Mouse (Mus musculus): ENCODE results near the gene Ankib1. TPM values are rescaled to one million over a fixed set of nuclear protein-coding genes. Genes with fewer than 3 reads are reported as not detected.

Ankib1 gene
- polyA plus RNA-seq, 1 experiment: 10.5 TPM

- no peaks in the 10 kb centered on the region for H3K27me3 ChIP-seq (ENCODE audit: control insufficient read depth, insufficient read depth, low read length)
- 96% methylated on average over 5 of the region's 5 CpGs for WGBS
- DNase-seq: no peak
- TF ChIP-seq POLR2A (IDR thresholded peaks at IDR 0.05; ENCODE audit: control insufficient read depth, extremely low read depth, insufficient read depth, low read length, poor library complexity) (no peak), CTCF (IDR thresholded peaks at IDR 0.05; ENCODE audit: borderline replicate concordance, control insufficient read depth, extremely low read depth, insufficient read depth, low read length, poor library complexity) (no peak)
- H3K4me1 ChIP-seq (replicated peaks; ENCODE audit: control insufficient read depth, insufficient read depth, low read length): no peaks in the 10 kb centered on the region; the same call in 1 of the 2 replicates
- peaks cover 32% of the 10 kb centered on the region for H3K36me3 ChIP-seq (ENCODE audit: control insufficient read depth, insufficient read depth, low read length)
- no peak overlapping the region for H3K27ac ChIP-seq (ENCODE audit: control insufficient read depth, insufficient read depth, low read length)
- no peak overlapping the region for H3K4me3 ChIP-seq (ENCODE audit: control insufficient read depth, insufficient read depth, low read length)
Observed at GRCm38 (mm10) chr5:3700025-3700424, 102.7 kb downstream of the Ankib1 start.

- Histone ChIP-seq H3K4me1 (replicated peaks; ENCODE audit: control insufficient read depth, insufficient read depth, low read length) (no peaks in the 10 kb centered on the region; the same call in 1 of the 2 replicates), H3K27ac (ENCODE audit: control insufficient read depth, insufficient read depth, low read length) (no peak overlapping the region), H3K4me3 (ENCODE audit: control insufficient read depth, insufficient read depth, low read length) (no peak overlapping the region), H3K27me3 (ENCODE audit: control insufficient read depth, insufficient read depth, low read length) (no peaks in the 10 kb centered on the region), H3K36me3 (ENCODE audit: control insufficient read depth, insufficient read depth, low read length) (peaks cover 39% of the 10 kb centered on the region)
- DNase-seq: no peak
- 83% methylated on average over 3 of the region's 3 CpGs for WGBS
- TF ChIP-seq CTCF (IDR thresholded peaks at IDR 0.05; ENCODE audit: borderline replicate concordance, control insufficient read depth, extremely low read depth, insufficient read depth, low read length, poor library complexity): no peak
- TF ChIP-seq POLR2A (IDR thresholded peaks at IDR 0.05; ENCODE audit: control insufficient read depth, extremely low read depth, insufficient read depth, low read length, poor library complexity): no peak
Observed at GRCm38 (mm10) chr5:3696031-3696430, 106.7 kb downstream of the Ankib1 start.

- WGBS: 61% methylated on average over 4 of the region's 4 CpGs
- Histone ChIP-seq H3K4me1 (replicated peaks; ENCODE audit: control insufficient read depth, insufficient read depth, low read length) (no peaks in the 10 kb centered on the region; the same call in 1 of the 2 replicates), H3K27me3 (ENCODE audit: control insufficient read depth, insufficient read depth, low read length) (no peaks in the 10 kb centered on the region), H3K4me3 (ENCODE audit: control insufficient read depth, insufficient read depth, low read length) (no peak overlapping the region), H3K27ac (ENCODE audit: control insufficient read depth, insufficient read depth, low read length) (no peak overlapping the region), H3K36me3 (ENCODE audit: control insufficient read depth, insufficient read depth, low read length) (peaks cover 33% of the 10 kb centered on the region)
- no peak for TF ChIP-seq CTCF (IDR thresholded peaks at IDR 0.05; ENCODE audit: borderline replicate concordance, control insufficient read depth, extremely low read depth, insufficient read depth, low read length, poor library complexity)
- no peak for TF ChIP-seq POLR2A (IDR thresholded peaks at IDR 0.05; ENCODE audit: control insufficient read depth, extremely low read depth, insufficient read depth, low read length, poor library complexity)
- no peak for DNase-seq
Observed at GRCm38 (mm10) chr5:3695191-3695590, 107.5 kb downstream of the Ankib1 start.

GRCm38 (mm10) chr5:3692956-3693355 lies 109.8 kb downstream of the Ankib1 start:
- no peak for TF ChIP-seq POLR2A (IDR thresholded peaks at IDR 0.05; ENCODE audit: control insufficient read depth, extremely low read depth, insufficient read depth, low read length, poor library complexity)
- TF ChIP-seq CTCF (IDR thresholded peaks at IDR 0.05; ENCODE audit: borderline replicate concordance, control insufficient read depth, extremely low read depth, insufficient read depth, low read length, poor library complexity): no peak
- Histone ChIP-seq H3K27me3 (ENCODE audit: control insufficient read depth, insufficient read depth, low read length) (no peaks in the 10 kb centered on the region), H3K27ac (ENCODE audit: control insufficient read depth, insufficient read depth, low read length) (no peak overlapping the region), H3K4me1 (replicated peaks; ENCODE audit: control insufficient read depth, insufficient read depth, low read length) (no peaks in the 10 kb centered on the region; the same call in 1 of the 2 replicates), H3K36me3 (ENCODE audit: control insufficient read depth, insufficient read depth, low read length) (peaks cover 29% of the 10 kb centered on the region), H3K4me3 (ENCODE audit: control insufficient read depth, insufficient read depth, low read length) (no peak overlapping the region)
- 97% methylated on average over 9 of the region's 9 CpGs for WGBS
- DNase-seq: no peak

- Histone ChIP-seq H3K27ac (ENCODE audit: control insufficient read depth, insufficient read depth, low read length) (no peak overlapping the region), H3K4me1 (replicated peaks; ENCODE audit: control insufficient read depth, insufficient read depth, low read length) (no peaks in the 10 kb centered on the region; the same call in 1 of the 2 replicates), H3K27me3 (ENCODE audit: control insufficient read depth, insufficient read depth, low read length) (no peaks in the 10 kb centered on the region), H3K36me3 (ENCODE audit: control insufficient read depth, insufficient read depth, low read length) (peaks cover 26% of the 10 kb centered on the region), H3K4me3 (ENCODE audit: control insufficient read depth, insufficient read depth, low read length) (no peak overlapping the region)
- TF ChIP-seq CTCF (IDR thresholded peaks at IDR 0.05; ENCODE audit: borderline replicate concordance, control insufficient read depth, extremely low read depth, insufficient read depth, low read length, poor library complexity) (no peak), POLR2A (IDR thresholded peaks at IDR 0.05; ENCODE audit: control insufficient read depth, extremely low read depth, insufficient read depth, low read length, poor library complexity) (no peak)
- 99% methylated on average over 3 of the region's 3 CpGs for WGBS
- DNase-seq: no peak
Observed at GRCm38 (mm10) chr5:3691283-3691682, 111.4 kb downstream of the Ankib1 start.

- no peak for DNase-seq
- Histone ChIP-seq H3K36me3 (ENCODE audit: control insufficient read depth, insufficient read depth, low read length) (peaks cover 24% of the 10 kb centered on the region), H3K4me3 (ENCODE audit: control insufficient read depth, insufficient read depth, low read length) (no peak overlapping the region), H3K27me3 (ENCODE audit: control insufficient read depth, insufficient read depth, low read length) (no peaks in the 10 kb centered on the region), H3K27ac (ENCODE audit: control insufficient read depth, insufficient read depth, low read length) (no peak overlapping the region), H3K4me1 (replicated peaks; ENCODE audit: control insufficient read depth, insufficient read depth, low read length) (no peaks in the 10 kb centered on the region)
- WGBS: 96% methylated on average over 8 of the region's 8 CpGs
- no peak for TF ChIP-seq CTCF (IDR thresholded peaks at IDR 0.05; ENCODE audit: borderline replicate concordance, control insufficient read depth, extremely low read depth, insufficient read depth, low read length, poor library complexity)
- no peak for TF ChIP-seq POLR2A (IDR thresholded peaks at IDR 0.05; ENCODE audit: control insufficient read depth, extremely low read depth, insufficient read depth, low read length, poor library complexity)
Observed at GRCm38 (mm10) chr5:3688298-3688697, 114.4 kb downstream of the Ankib1 start.
